Mouse (Mus musculus) erythroblast, adult 5-6 weeks (primary cell): Measurements from ENCODE around the gene Msi1. TPM values are rescaled to one million over a fixed set of nuclear protein-coding genes. Genes with fewer than 3 reads are reported as not detected.

Source experiments
- ATAC-seq: replicated peaks from 2 replicates; pipeline ENCODE4 v1.8.0; 2016; ENCODE audit warnings: moderate number of reproducible peaks, mild to moderate bottlenecking, moderate TSS enrichment, inconsistent platforms; ENCODE audit not compliant: poor library complexity, low FRiP score, severe bottlenecking
- total RNA-seq, 2 experiments: library from RNA; stranded (forward) in 1 of 2; stranded (reverse) in 1 of 2; fragments of 150-400 nt in 1 of 2; fragments of 200-764, 138-1000 nt in 1 of 2; gene quantifications; 2 replicates each; pipeline versions ENCODE4 v1.2.3 to v1.2.4; 2015 to 2017; ENCODE audit warnings: low replicate concordance in 2 of 2

Msi1 gene
- total RNA-seq, 2 experiments from 2014 or later, result not detected

DNA sequence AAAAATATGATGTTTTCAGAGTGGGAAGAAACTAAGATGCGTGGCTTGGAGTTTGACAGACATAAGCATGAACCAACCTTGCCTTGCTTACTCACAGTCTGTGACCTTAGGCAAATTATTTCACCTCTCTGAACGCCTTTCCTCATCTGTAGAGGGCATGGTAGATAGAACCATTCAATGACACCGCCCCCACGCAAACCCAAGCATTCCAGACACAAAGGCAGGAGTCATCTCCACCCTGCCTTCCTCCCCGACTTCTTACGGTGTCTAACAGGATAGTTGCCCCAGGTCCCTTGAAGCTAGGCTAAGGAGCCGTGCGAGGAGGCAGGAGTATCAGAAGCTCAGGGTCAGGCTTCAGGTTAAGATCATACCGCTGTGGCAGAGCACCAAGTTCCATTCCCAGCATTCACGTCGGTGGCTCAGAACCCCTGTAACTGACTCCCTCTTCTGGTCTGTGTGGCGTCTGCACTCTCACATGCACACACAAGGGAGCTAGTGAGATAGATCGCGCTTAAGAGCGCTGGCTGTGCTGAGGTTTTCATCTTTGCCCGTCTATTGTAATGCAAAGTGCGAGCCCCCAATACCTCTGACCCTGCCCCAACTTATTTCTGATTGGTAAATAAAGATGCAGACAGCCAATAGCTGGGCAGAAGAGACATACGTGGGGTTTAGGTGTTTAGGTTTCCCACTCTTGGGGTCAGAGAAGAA lies 35.2 kb downstream of the Msi1 start:
- no peak for ATAC-seq

DNA sequence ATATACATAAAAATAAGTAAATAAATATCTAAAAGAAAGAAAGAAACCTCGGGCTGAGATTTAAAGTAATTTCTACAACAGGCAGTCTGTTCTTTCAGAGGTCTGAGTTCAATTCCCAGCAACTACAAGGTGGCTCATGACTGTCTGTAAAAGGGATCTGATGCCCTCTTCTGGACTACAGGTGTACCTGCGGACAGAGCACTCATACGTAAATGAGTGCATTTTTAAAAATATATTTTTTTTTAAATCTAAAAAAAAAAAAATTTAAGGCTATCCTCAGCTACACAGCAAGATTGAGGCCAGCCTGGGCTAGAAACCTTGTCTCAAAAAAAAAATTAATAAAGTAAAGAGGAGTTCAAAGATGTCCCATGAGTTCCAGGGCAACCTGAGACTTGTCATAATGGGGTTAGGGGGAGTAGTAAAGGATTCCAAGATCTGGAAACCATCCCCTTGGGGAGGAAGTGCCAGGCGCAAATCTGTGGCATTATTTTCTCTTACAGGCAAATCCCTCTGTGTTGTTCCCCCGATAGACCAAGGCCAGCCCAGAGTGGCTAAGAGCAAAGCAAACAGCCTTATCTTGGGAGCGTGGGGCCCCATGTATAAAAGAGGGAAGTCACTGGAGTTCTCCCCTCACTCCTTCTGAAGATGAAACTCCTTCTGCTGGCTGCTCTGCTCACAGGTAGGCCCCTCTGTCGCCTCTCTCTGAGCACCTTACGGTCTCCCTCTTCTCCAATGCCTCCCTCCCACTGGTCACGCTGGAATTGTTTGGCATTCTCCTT lies 36.4 kb downstream of the Msi1 start, which contains the start of gene Pla2g1b:
Gene Pla2g1b, plus strand, starts transcription at position 621 of the 779 bp plus-strand sequence.
- ATAC-seq, result no peak

DNA sequence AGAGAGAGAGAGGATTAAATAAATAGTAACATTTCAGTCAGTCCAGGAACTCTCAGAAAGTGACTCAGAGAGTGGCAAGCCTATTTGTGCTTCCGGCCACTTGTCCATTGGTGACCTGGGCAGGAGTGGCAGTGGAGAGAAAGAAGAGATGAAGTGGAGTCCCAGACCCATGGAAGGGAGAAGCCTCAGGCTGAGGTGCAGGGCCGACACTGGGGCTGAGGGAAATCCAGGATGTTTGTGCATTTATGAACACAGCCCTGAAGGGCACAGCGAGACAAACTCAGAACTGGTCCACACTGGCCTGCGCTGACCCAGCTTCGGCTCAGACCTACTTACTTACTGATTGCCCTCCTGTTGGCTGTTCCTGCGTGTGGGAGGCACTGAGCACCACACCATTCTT lies 40.4 kb downstream of the Msi1 start:
- no peak for ATAC-seq

DNA sequence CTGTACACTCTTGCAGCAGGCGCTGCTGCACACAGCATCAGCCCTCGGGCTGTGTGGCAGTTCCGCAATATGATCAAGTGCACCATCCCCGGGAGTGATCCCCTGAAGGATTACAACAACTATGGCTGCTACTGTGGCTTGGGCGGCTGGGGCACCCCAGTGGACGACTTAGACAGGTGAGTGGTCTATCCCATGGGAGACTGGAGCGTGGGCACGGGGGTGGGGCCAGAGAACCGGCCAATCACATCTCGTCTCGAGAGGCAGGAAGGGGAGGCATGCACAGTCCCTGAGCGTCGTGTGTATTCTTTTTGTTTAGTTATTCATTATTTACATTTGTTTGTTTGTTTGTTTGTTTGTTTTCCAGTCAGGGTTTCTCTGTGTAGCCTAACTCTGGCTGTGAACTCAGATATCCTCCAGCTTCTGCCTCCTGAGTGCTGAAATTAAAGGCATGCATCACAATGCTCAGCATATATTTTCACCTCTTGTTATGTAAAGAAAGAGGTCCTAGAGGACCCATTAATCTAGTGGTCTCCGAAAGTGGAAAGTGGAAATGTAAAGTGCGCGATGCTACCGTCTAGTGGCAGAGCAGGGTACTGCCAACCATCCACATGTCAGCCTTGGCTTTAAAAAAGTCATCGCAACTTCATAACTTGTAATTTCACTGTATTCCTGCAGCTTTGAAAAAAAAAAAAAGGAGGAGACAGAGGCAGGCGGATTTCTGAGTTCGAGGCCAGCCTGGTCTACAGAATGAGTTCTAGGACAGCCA lies 41.5 kb downstream of the Msi1 start:
- ATAC-seq, result peak; percentile 69

DNA sequence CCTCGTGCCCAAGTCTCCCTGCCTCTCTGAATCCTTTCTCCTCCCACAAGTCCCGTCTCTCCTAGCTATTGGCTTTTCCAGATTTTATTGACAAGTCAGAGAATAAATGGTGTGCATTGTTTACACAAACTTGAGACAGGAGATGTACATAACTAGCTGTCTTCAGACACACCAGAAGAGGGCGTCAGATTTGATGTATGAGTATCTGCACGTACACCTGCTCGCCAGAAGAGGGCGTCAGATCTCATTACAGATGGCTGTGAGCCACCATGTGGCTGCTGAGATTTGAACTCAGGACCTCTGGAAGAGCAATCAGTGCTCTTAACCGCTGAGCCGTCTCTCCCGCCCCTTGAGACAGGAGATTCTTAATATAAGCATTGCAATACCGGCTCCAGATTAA lies 43.8 kb downstream of the Msi1 start:
- no peak for ATAC-seq

DNA sequence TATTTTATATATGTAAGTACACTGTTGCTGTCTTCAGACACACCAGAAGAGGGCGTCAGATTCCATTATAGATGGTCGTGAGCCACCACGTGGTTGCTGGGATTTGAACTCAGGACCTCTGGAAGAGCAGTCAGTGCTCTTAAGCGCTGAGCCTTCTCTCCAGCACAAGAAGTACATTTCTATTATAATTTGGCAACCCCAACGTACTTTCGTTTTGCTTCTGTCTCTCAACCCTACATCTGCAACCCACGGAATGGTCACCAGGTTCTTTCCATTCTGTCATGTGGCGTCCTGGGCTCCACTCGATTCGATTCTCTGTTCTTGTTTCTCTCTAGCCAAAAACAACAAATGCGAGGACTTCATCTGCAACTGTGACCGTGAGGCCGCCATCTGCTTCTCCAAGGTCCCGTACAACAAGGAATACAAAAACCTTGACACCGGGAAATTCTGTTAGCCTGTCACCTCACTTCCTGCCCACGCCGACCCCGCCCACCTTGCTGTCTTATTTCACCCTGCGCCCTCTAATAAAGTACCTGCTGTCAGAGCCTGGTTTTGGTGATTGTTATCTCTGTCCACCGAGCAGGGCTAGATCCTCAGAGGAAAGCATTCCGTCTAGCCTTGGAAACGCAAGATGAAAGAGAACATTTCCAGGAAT lies 44.9 kb downstream of the Msi1 start:
- no peak for ATAC-seq

DNA sequence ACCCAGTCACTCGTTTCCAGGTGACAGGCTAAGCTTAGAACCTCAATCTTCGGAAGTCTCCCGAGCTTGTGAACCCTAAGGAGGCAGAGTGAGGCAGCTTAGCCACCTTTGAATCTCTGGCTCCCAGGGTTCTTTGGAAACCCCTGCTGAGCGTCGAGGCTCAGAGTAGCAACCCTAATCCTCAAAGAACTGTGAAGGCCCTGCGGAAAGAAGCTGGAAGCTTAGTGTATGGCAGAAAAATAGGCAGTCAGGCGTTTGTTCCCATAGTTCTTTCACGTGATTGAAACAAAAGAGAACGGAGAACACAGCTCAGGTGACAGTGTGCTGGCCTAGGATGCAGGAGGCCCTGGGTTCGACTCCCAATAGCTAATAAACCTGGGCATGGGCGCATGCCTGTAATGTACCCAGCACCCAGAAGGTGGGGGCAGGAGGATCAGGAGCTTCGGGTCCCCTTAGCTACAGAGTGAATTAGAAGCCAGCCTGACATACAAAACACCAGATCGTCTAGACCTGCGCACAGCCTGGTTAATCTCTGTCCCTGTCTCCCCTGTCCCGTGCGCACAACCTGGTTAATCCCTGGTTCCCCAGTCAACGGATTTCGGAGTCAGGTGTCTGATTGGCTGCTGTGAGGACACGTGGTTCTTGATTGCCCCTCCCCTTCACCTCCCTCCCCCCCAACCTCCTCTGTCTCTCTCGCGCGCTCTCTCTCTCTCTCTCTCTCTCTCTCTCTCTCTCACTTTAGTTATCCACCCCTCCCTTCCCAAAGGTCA lies 46.1 kb downstream of the Msi1 start:
- ATAC-seq, result peak; percentile 45

DNA sequence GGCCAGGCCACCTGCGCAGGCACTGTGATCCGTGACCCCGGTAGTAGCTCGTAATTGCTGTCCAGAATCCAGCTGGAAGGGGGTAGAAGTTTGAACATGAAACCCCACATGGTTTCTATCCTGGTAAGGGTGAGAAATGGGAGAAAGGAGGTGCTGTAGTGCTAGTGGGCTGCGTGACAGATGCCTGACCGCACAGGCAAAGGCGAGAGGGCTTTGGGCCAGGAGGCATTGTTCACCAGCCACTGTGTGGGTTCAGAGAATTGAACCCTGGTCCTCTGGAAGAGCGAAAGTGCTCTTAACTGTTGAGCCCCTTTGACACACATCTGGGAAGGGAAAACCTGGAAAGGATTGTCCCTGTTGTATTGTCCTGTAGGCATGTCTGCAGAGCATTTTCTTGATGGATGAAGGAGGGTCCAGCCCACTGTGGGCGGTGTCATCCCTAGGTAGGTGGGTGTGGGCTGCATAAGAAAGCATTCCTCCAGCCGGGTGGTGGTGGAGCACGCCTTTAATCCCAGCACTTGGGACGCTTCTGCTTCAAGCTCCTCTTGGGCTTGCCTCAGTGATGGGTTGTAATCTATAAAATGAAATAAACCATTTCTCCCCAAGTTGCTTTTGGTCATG lies 46.8 kb downstream of the Msi1 start:
- ATAC-seq, result no peak

DNA sequence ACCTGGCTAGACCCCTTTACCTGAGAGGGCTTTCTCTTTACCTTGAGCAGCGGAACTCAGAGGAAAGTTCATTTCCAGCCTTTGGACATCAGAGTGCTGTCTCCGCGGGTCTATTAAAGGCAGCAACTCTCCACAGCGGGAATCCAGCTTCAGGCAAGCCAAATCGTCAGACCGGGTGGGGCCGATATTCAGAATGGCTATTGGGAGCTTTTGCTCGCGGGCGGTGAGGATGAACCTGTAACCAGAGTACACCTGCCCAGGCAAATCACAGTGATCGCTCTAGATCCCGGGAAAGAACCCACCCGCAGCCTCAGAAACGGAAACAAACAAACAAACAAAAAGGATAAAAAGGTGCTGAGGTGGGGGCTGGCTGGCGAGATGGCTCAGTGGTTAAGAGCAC lies 50.2 kb downstream of the Msi1 start:
- no peak for ATAC-seq

DNA sequence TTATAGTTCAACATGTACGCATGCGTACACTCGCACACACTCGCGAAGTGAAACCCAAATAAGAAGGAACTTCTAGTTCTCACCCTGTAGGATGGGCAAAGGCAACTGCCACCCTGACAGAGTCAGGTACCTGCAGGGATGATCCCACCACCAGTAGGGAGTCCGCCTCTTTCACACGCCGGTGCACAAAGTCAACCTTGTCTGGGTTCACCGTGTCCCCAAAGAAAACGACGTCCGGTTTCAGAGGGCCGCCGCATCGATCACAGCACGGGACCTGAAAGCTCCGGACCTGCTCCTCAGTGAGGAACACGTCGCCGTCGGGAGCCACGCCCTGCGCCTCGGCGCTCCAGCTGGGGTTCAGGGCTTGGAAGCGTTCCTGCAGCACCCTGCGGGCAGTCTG lies 50.7 kb downstream of the Msi1 start:
- ATAC-seq, result no peak

DNA sequence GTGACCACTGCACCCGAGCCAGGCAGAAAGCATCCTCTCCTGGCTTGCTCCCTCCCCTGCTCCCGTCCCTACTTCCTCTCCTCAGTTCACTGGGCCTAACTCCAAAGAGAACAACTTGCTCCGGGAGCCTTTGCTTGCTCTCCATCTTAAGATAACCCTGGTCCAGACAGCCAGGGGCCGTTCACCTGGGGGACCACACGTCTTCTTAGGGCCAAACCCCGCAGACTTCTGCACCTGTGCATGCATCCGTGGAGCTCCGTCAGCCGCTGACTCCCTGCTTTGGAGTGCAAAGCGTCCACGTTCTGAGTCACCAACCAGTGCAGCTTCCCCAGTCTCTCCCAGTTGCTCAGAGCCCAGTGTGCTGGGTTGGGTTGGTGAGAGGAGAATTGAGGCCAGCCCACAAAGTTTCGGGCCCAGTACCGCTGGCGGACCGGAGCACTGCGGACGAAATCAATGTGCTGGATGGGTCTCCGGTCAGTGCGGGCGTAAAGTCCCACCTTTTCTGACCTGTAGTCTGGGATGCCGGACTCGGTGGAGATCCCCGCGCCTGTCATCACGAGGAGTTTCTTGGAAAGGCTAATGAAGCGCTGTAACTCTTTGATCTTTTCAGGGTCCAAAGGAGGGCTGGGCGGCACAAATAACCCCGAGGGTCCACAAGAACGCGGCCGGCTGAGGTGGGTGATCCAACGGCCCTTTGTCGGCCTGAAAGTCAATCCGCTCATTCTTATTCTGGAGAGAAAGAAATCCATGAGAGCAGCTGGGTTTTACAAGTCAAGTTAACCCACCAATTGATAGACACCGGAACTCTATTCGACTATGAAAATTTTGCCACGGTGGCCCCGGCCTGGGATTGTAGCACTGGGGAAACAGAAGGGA lies 53.2 kb downstream of the Msi1 start:
- ATAC-seq, result no peak

DNA sequence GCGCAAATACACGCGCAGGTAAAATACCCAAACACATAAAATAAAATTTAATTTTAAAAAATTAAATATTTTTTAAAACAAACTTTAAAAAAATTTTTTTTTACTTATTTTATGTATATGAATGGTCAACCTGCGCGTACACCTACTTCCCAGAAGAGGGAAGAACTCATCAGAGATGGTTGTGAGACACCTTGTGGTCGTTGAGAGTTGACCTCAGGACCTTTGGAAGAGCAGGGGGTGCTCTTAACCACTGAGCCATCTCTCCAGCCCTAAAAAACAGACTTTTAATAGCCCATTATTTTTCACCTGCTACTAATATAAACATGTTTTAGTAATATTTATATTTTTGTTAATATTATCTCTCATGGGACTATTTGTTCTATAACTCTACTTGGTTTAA lies 54.0 kb downstream of the Msi1 start:
- no peak for ATAC-seq

DNA sequence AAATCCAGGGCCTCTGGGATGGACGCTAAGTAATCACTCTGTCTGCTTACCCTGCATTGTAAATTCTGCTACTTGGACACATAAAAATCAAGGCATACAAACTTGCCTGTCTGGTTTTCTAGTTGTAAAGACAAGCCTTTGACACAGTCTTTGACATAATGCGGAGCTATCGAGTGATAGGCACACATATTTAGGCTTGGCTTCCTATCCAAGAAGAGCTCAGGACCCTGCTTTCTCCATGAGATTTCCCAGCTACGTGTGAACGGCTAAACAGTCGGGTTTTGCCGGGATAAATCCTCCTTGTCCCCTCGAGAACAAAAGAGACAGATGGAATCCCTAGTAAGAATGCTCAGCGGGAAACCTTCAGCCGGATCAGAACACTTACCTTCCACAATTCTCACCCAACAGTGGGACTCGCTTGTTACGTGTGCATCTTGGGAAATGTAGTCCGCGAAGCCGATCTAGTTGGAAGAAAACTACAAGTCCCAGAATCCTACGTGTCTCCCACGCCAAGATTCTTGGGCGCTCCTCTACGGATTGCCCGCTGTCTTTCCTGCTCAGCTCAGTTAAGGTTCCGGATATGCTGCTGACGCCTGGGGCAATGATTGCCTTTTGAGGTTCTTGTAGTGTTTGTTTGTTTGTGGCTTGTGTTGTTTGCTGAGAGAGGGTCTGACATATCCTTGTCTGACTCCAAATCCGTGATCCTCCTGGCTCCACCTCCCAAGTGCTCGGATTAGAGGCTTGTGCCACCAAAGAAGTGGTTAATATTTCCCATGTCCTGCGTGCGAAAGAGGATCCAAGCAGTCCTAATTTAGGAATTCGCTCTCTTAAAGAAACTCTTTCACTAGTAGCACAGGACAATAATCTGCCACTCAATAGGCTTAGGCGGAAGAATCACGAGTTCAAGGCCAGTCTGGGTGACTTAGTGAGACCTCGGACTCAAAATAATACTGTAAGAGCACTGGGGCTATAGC lies 54.8 kb downstream of the Msi1 start, which contains the start of gene Sirt4:
Gene Sirt4, minus strand, starts transcription at position 779 of the 974 bp plus-strand sequence.
- ATAC-seq, result peak; percentile 96

DNA sequence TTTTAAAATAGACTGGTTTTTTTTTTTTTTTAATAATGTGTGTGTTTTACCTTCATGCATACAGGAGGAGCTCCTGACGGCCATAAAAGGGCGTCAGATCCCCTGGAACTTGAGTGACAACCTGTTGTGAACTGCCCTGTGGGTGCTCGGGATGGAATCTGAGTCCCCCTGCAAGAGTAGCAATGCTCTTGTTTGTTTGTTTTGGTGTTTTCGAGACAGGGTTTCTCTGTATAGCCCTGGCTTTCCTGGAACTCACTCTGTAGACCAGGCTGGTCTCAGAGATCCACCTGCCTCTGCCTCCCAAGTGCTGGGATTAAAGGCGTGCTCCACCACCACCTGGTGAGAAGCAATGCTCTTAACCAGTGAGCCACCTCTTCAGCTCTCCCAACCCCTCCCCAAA lies 55.6 kb downstream of the Msi1 start:
- no peak for ATAC-seq

DNA sequence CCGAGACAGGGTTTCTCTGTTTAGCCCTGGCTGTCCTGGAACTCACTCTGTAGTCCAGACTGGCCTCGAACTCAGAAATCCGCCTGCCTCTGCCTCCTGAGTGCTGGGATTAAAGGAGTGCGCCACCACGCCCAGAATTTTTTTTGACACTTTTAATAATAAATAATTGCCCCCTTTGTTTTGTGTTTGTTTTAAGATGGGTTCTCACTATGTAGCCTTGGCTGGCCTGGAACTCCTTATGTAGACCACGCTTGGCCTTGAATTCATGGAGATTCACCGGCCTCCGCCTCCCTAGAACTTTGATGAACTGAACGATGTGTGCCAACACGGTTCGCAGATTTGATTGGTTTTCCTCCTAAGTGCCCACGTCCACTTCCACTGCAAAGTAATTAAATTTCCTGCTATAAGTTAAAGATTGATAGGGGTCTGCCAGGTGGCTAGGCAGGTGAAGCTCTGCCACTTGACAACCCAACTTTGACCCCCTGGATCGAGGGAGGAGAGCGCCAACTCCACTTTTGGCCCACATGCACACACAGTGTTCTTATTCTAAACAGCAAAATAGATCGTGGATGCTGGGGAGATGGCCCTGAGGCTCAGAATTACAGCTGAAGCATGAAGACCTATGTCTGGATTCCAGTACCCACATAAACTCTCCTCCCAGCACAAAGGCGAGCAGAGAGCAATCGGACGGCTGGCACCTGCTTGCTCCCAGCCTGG lies 56.2 kb downstream of the Msi1 start:
- no peak for ATAC-seq

DNA sequence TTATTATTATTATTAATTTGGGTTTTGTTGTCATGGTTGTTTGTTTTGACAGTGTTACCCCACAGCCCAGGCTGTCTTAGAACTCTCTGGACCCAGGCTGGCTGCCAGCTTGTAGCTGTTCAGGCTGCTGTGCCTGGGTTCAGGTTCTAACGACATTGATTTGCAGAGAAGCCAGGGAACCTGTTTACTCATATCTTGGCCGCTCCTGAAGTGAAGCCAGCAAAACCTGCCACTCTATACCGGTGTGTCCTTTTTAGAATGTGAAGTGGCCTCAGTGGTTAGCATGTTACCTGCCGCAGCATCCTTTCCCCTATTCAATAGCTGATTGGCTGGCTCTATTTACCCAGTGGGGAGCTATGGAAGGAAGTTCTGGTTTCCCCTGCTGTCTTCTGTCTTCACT lies 57.3 kb downstream of the Msi1 start:
- no peak for ATAC-seq
